Mouse (Mus musculus) hindbrain, embryonic 11.5 days (tissue): Measurements from ENCODE around the gene Chka. TPM values are rescaled to one million over a fixed set of nuclear protein-coding genes. Genes with fewer than 3 reads are reported as not detected.

Experiments used
- ATAC-seq: fragments of 200-750 bp; cut with Nextera tagmentation; 2 replicates; pipeline ENCODE4 v1.8.0; 2017; ENCODE audit warnings: mild to moderate bottlenecking, moderate TSS enrichment, moderate library complexity; ENCODE audit not compliant: low FRiP score
- DNase-seq: peaks from one replicate; pipeline ENCODE4 v3.0.0-alpha.2; 2015; ENCODE audit warnings: low spot score
- H3K27ac ChIP-seq: fragments of 300-500 bp; sonication (generic); 2 replicates; pipeline ENCODE4 v1.5.1; 2014; ENCODE audit warnings: mild to moderate bottlenecking, low read depth, low read length
- H3K27me3 ChIP-seq: fragments of 300-500 bp; sonication (generic); 2 replicates; pipeline ENCODE4 v1.6.1; 2014; ENCODE audit warnings: mild to moderate bottlenecking, low read length, moderate library complexity, mixed read lengths; ENCODE audit not compliant: control insufficient read depth, insufficient read depth
- H3K36me3 ChIP-seq: fragments of 300-500 bp; sonication (generic); 2 replicates; pipeline ENCODE4 v1.6.1; 2014; ENCODE audit warnings: mild to moderate bottlenecking, low read length, moderate library complexity, mixed read lengths; ENCODE audit not compliant: control insufficient read depth, insufficient read depth
- H3K4me1 ChIP-seq: fragments of 300-500 bp; sonication (generic); replicated peaks from 2 replicates; pipeline ENCODE4 v1.6.1; 2014; ENCODE audit warnings: low read length, mixed read lengths; ENCODE audit not compliant: control insufficient read depth, insufficient read depth
- H3K4me2 ChIP-seq: fragments of 300-500 bp; sonication (generic); replicated peaks from 2 replicates; pipeline ENCODE4 v1.6.1; 2014; ENCODE audit warnings: mild to moderate bottlenecking, low read depth, low read length
- H3K4me3 ChIP-seq: fragments of 300-500 bp; sonication (generic); 2 replicates; pipeline ENCODE4 v1.5.1; 2014; ENCODE audit warnings: low read depth, low read length
- H3K9ac ChIP-seq: fragments of 300-500 bp; sonication (generic); 2 replicates; pipeline ENCODE4 v1.6.1; 2014; ENCODE audit warnings: low read depth, low read length
- H3K9me3 ChIP-seq: fragments of 300-500 bp; sonication (generic); 2 replicates; pipeline ENCODE4 v1.6.1; 2016; ENCODE audit warnings: low read length; ENCODE audit not compliant: control insufficient read depth
- WGBS: fragments of 180-500 bp; shearing (Covaris S2); extraction: QIAGEN DNeasy Blood & Tissue Kit; methylation state at CpG from one replicate; pipeline ENCODE4 v1.1.7; 2014; 5-methylcytosine and 5-hydroxymethylcytosine counted together
- polyA plus RNA-seq: library from polyadenylated mRNA; unstranded; fragments of >200 nt; fragmentation: Nextera tagmentation; extraction: Ambion mirVana; gene quantifications from 2 replicates; pipeline ENCODE4 v1.2.1, GENCODE M21; 2014

Gene Chka
- polyA plus RNA-seq, 1 experiment from 2014 or later: 63.7 TPM

DNA sequence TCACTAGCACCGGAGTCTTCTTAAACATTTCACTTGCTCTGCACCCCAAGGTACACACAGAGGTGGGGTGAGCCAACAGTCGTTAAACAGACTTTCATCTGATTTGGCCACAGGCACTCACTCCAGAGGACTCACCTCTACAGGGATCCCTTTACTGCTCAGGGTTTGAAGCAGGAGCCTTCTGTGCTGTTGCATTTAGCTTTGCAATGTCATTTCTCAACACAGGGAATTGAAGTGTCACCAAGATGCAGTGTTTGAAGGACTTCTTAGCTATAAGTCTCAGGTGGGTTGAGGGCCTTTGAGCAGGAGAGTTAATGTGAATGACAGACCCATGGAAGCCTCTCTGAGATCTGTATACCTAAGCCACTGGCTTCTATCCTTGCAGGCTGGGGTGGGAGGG is 7.9 kb upstream of the Chka start:
- no peak overlapping the region for H3K4me2 ChIP-seq
- ATAC-seq: no peak
- no peaks in the 10 kb centered on the region for H3K36me3 ChIP-seq
- no peak for DNase-seq
- H3K27ac ChIP-seq: no peak overlapping the region
- H3K9me3 ChIP-seq: no peaks in the 10 kb centered on the region
- 89% methylated on average over 2 of the region's 2 CpGs for WGBS
- no peak overlapping the region for H3K9ac ChIP-seq
- no peaks in the 10 kb centered on the region for H3K27me3 ChIP-seq
- H3K4me1 ChIP-seq: no peaks in the 10 kb centered on the region
- H3K4me3 ChIP-seq: no peak overlapping the region

DNA sequence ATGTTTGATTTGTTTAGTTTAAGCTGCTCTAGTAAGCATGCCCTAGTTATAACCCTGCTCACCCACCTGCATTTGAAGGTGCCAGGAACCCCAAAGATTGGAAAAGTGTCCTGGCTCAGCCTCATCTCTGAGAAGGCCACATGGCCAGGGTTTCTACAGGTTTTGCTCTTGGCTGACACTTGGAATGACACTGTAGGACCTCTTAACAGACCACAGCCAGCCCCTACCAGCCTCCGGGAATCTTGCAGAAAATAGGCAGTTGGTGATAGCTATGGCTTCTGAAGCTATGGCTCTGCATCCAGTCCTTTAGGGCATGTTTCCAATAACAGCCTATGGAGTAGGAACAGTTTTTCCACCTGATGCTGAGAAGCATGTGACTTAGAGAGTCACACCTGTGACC is 6.7 kb upstream of the Chka start:
- DNase-seq (no peak), ATAC-seq (no peak)
- Histone ChIP-seq H3K27me3 (no peaks in the 10 kb centered on the region), H3K36me3 (no peaks in the 10 kb centered on the region), H3K4me3 (no peak overlapping the region), H3K9me3 (no peaks in the 10 kb centered on the region), H3K4me1 (no peaks in the 10 kb centered on the region), H3K27ac (no peak overlapping the region), H3K4me2 (no peak overlapping the region), H3K9ac (no peak overlapping the region)
- WGBS: 97% methylated on average over 1 of the region's 1 CpGs

DNA sequence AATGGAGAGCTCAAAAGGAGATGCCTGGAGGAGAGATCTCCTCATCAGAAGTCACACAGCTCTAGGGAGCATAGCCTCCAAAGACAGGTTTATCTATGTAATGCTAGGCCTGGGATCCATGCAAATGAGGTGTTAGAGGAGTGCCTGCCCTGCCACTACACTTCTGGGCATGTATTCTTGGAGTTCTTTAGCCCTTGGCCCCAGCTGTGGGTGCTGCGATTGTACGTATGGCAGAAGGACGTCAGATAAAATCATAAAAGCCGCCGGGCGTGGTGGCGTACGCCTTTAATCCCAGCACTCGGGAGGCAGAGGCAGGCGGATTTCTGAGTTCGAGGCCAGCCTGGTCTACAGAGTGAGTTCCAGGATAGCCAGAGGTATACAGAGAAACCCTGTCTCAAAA is 6.2 kb upstream of the Chka start:
- ATAC-seq (no peak), DNase-seq (no peak)
- Histone ChIP-seq H3K27ac (no peak overlapping the region), H3K4me3 (no peak overlapping the region), H3K27me3 (no peaks in the 10 kb centered on the region), H3K36me3 (no peaks in the 10 kb centered on the region), H3K9me3 (no peaks in the 10 kb centered on the region), H3K4me1 (no peaks in the 10 kb centered on the region), H3K4me2 (no peak overlapping the region), H3K9ac (no peak overlapping the region)
- 94% methylated on average over 10 of the region's 11 CpGs for WGBS

GRCm38 (mm10) chr19:3845803-3846406 is 5.7 kb upstream of the Chka start:
- H3K4me2 ChIP-seq: no peak overlapping the region
- H3K4me1 ChIP-seq: peaks cover 2% of the 10 kb centered on the region; the same call in 1 of the 2 replicates
- no peaks in the 10 kb centered on the region for H3K27me3 ChIP-seq
- no peaks in the 10 kb centered on the region for H3K36me3 ChIP-seq
- no peaks in the 10 kb centered on the region for H3K9me3 ChIP-seq
- no peak for DNase-seq
- no peak overlapping the region for H3K4me3 ChIP-seq
- ATAC-seq: no peak
- H3K27ac ChIP-seq: no peak overlapping the region
- no peak overlapping the region for H3K9ac ChIP-seq
- WGBS: 78% methylated on average over 1 of the region's 1 CpGs

GRCm38 (mm10) chr19:3846676-3847604 is 4.6 kb upstream of the Chka start:
- H3K4me1 ChIP-seq: peaks cover 2% of the 10 kb centered on the region; the same call in 1 of the 2 replicates
- no peaks in the 10 kb centered on the region for H3K27me3 ChIP-seq
- DNase-seq: no peak
- 85% methylated on average over 10 of the region's 10 CpGs for WGBS
- H3K4me3 ChIP-seq: no peak overlapping the region
- H3K9ac ChIP-seq: no peak overlapping the region
- no peak for ATAC-seq
- H3K4me2 ChIP-seq: no peak overlapping the region
- H3K36me3 ChIP-seq: no peaks in the 10 kb centered on the region
- H3K27ac ChIP-seq: no peak overlapping the region
- no peaks in the 10 kb centered on the region for H3K9me3 ChIP-seq

DNA sequence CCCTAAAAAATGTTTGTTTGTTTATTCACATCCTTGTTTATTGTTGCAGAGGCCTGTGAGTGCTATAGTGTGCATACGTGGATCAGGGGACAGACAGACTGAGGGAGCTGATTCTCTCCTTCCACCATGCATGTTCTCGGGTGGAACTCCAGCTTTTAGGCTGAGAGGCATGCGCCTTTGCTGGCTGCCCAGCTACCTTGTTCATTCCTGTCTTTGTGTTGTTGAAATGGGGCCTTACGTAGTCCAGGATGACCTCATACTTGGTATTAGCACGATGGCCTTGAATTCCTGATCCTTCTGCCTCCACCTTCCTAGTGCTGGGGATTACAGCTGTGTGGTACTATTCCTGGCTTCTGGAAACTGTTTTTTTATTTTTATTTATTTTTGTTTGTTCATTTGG is 3.9 kb upstream of the Chka start:
- no peak overlapping the region for H3K27ac ChIP-seq
- H3K9ac ChIP-seq: no peak overlapping the region
- ATAC-seq (no peak), DNase-seq (no peak)
- no peaks in the 10 kb centered on the region for H3K36me3 ChIP-seq
- H3K9me3 ChIP-seq: no peaks in the 10 kb centered on the region
- WGBS: 88% methylated on average over 5 of the region's 5 CpGs
- no peak overlapping the region for H3K4me2 ChIP-seq
- H3K27me3 ChIP-seq: no peaks in the 10 kb centered on the region
- peaks cover 2% of the 10 kb centered on the region; the same call in 1 of the 2 replicates for H3K4me1 ChIP-seq
- no peak overlapping the region for H3K4me3 ChIP-seq

DNA sequence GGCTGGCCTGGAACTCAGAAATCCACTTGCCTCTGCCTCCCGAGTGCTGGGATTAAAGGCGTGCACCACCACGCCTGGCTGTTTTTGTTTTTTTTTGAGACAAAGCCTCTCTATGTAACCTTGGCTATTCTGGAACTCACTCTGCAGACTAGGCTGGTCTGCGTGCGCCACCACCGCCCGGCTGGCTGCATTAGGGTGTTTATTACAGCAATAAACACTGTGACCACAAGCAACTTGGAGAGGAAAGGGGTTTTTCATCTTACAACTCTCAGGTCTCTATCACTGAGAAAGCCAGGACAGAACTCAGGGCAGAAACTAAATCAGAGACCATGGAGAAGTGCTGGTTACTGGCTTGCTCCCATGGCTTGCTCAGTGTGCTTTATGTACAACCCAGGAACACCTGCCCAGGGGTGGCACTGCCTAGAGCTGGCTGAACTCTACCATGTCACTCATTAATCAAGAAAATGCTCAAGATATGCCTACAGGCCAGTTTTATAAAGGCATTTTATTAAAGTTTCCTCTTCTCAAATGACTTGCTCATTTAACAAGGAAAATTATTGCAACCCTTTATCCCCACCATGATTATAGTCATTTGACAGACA is 3.3 kb upstream of the Chka start:
- no peaks in the 10 kb centered on the region for H3K27me3 ChIP-seq
- no peak overlapping the region for H3K27ac ChIP-seq
- H3K4me2 ChIP-seq: no peak overlapping the region
- no peaks in the 10 kb centered on the region for H3K9me3 ChIP-seq
- H3K4me1 ChIP-seq: peaks cover 2% of the 10 kb centered on the region; the same call in 1 of the 2 replicates
- ATAC-seq (no peak), DNase-seq (no peak)
- no peak overlapping the region for H3K4me3 ChIP-seq
- H3K9ac ChIP-seq: no peak overlapping the region
- no peaks in the 10 kb centered on the region for H3K36me3 ChIP-seq
- WGBS: 85% methylated on average over 7 of the region's 7 CpGs

DNA sequence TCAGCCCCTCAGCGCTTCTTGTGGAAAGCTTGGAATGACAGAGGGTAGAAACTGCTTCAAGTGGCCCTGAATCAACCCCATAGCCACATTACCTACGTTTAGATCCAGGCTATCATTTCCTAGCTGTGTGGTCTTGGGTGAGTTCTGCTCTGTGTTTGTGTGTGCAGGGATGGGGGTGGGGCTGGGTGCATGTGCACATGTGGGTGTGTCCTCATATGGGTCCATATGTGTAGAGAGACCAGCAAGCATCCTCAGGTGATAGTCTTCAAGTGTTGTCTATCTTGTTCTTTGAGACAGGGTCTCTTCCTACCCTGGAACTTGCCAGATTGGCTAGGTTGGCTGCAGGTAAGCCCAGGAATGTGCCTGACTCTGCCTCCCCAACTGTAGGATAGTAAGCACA is 2.3 kb upstream of the Chka start:
- no peak overlapping the region for H3K4me3 ChIP-seq
- ATAC-seq (no peak), DNase-seq (no peak)
- 89% methylated on average over 2 of the region's 2 CpGs for WGBS
- H3K27ac ChIP-seq: no peak overlapping the region
- H3K4me2 ChIP-seq: no peak overlapping the region
- H3K4me1 ChIP-seq: peaks cover 2% of the 10 kb centered on the region; the same call in 1 of the 2 replicates
- H3K9me3 ChIP-seq: no peaks in the 10 kb centered on the region
- no peaks in the 10 kb centered on the region for H3K27me3 ChIP-seq
- H3K9ac ChIP-seq: no peak overlapping the region
- no peaks in the 10 kb centered on the region for H3K36me3 ChIP-seq
